Mouse (Mus musculus) CH12.LX (cell line): ENCODE data around the gene Bnc2.

Experiments
- CTCF ChIP-seq, 2 experiments: IDR thresholded peaks in 1 of 2; conservative IDR thresholded peaks in 1 of 2; 2 replicates each; pipeline ENCODE4 v1.5.1; 2011 to 2012; ENCODE audit warnings: low read depth in 2 of 2, low read length in 2 of 2, improper control_type of control experiment in 1 of 2, inconsistent platforms in 1 of 2, mild to moderate bottlenecking in 1 of 2, moderate library complexity in 1 of 2
- TBP ChIP-seq: conservative IDR thresholded peaks from 2 replicates; pipeline ENCODE4 v1.6.1; 2011; ENCODE audit warnings: low read depth, low read length, improper control_type of control experiment

DNA sequence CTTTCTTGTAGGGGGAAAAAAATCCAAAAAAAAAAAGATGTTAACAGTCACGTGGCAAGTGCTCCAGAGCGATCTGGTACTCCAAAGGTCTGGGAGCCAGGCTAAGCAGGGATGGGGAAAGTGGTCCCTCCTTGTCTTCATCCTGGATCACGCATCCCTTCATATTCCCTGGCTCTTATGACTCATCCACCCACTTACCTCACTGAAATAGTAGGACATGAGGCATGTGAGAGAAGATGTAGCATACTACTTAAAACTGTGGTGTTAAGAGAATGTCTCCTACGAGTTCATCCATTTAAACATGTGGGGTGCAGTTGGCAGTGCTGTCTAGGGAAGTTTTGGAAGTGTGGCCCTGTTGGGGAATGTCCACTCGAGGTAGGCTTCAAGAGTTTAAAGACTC lies 286.1 kb downstream of the Bnc2 start:
- TF ChIP-seq TBP (no peak), CTCF (conservative IDR thresholded peaks at IDR 0.05 in 1 of 2, IDR thresholded peaks at IDR 0.05 in 1 of 2; ENCODE audit: low read depth in 2 of 2, low read length in 2 of 2) (no peak)
